Mouse (Mus musculus) megakaryocyte, embryonic 14.5 days (primary cell): ENCODE measurements at regions not wholly inside any gene's neighbourhood (a gene's known extent, or its start where the extent isn't known, plus 50 kb on each side); places are given as distances from the start of the nearest gene placed in this dataset.

Source experiments
- FLI1 ChIP-seq: IDR thresholded peaks from 2 replicates; pipeline ENCODE4 v1.6.1; 2012; ENCODE audit warnings: low read length, inconsistent platforms, mixed read lengths
- GATA1 ChIP-seq: IDR thresholded peaks from 3 replicates; pipeline ENCODE4 v1.6.1; 2012; ENCODE audit warnings: mixed read lengths, low read length, inconsistent platforms, borderline replicate concordance

DNA sequence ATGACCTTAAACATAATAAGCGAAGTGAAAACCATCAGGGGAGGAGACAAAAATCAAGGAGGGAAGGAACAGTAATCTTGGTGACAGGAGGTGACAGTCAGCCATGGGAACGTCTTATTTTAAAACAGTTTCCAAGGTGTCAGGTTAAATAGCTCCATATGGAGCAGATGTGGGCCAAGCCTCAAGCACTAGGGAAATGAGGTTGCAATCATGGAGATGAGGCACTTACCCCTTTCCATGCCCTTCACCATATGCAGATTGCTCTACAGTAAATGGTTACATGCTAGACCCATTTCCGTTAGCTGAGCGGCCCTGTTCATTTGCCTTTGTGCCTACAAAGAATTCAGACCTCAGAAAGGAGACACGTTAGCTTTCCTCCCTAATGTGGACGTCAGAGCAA, 204.8 kb upstream of the Gm6793 start:
- no peak for TF ChIP-seq GATA1
- no peak for TF ChIP-seq FLI1
